Mouse (Mus musculus) T-cell, adult 66 days (primary cell): ENCODE results near the gene Ankrd55. TPM values are rescaled to one million over a fixed set of nuclear protein-coding genes. Genes with fewer than 3 reads are reported as not detected.

Experiments
- total RNA-seq, 2 experiments: library from RNA; stranded (reverse); gene quantifications; 3 replicates in 1 of 2; 4 replicates in 1 of 2; pipeline ENCODE4 v1.2.4; 2023

The Ankrd55 gene
- total RNA-seq: 1 to 10 TPM; 1.7 to 2.0 TPM

DNA sequence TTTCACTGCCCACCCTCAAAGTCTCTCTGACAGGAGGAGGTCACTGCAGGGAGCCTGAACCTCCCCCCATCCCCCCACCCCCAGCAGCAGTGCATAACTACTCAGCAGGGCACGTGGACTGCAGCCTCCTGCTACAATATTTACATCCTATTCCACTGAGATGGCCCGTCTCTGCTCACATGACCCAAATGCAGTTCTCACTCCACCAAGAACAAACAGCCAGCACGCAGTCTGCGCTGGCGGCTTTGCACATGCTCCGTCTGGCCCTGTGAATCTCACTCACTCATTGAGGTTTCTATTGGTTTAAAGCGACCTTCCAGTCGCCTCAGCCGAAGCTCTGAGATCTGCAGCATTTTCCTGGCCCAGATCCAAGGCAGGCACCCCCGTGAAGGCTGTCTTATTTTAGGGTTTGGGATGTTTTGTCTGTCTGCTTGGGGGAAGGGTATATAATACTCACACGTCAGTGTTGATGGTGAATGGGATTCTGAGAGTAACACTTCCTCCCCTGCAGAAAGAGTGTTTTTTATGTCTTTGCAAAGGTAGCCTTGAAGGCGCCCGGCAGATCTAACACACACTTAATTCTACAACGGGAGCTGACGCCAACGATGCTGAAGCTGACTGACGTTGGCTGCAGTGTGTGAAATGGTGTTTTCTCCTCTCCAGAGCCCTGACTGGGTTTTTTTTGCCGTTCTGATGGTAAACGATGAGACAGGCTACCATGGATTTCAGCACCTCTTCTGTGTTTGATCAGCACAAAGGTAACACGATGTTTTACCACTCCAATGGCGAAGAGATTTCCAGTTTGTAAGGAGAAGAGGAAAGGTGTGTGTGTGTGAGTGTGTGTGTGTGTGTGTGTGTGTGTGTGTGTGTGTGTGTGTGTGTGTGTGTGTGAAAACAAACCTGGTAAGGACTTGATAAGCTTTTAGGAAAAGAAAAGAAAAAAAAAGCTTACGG, at the start of gene Ankrd55:
Ankrd55 (plus strand) TSS at position 227 of the 954 bp plus-strand sequence.

Other genes with a start within 250 kb of the Ankrd55 start
- 100 to 1,000 TPM; 277 to 292 TPM for gene Il6st, start 175.6 kb downstream of the Ankrd55 start, total RNA-seq